Mouse (Mus musculus) midbrain, postnatal 0 days (tissue): ENCODE data around the gene Cdh23. TPM values are rescaled to one million over a fixed set of nuclear protein-coding genes. Genes with fewer than 3 reads are reported as not detected.
A peak's percentile ranks its signal among the peaks of the same experiment; 100 is the strongest.

Source experiments
- ATAC-seq: fragments of 200-750 bp; cut with Nextera tagmentation; 2 replicates; pipeline ENCODE4 v1.8.0; 2017; ENCODE audit warnings: moderate number of reproducible peaks, mild to moderate bottlenecking, moderate TSS enrichment, moderate library complexity; ENCODE audit not compliant: low FRiP score
- DNase-seq: peaks from one replicate; pipeline ENCODE4 v3.0.0-alpha.2; 2015; ENCODE audit warnings: low spot score
- H3K27ac ChIP-seq: fragments of 300-500 bp; sonication (generic); 2 replicates; pipeline ENCODE4 v1.5.1; 2014; ENCODE audit warnings: low read depth, mild to moderate bottlenecking, low read length, mixed read lengths
- H3K27me3 ChIP-seq: fragments of 300-500 bp; sonication (generic); 2 replicates; pipeline ENCODE4 v1.6.1; 2014; ENCODE audit warnings: low read length, control low read depth, mixed read lengths; ENCODE audit not compliant: insufficient read depth
- H3K36me3 ChIP-seq: fragments of 300-500 bp; sonication (generic); 2 replicates; pipeline ENCODE4 v1.6.1; 2014; ENCODE audit warnings: low read length, control low read depth, mixed read lengths; ENCODE audit not compliant: insufficient read depth
- H3K4me1 ChIP-seq: fragments of 300-500 bp; sonication (generic); 2 replicates; pipeline ENCODE4 v1.6.1; 2014; ENCODE audit warnings: mild to moderate bottlenecking, control low read depth, antibody characterized with exemption, low read length, mixed read lengths; ENCODE audit not compliant: insufficient read depth
- H3K4me2 ChIP-seq: fragments of 300-500 bp; sonication (generic); 2 replicates; pipeline ENCODE4 v1.6.1; 2014; ENCODE audit warnings: low read depth, mild to moderate bottlenecking, low read length, mixed read lengths; ENCODE audit not compliant: poor library complexity, severe bottlenecking
- H3K4me3 ChIP-seq: fragments of 300-500 bp; sonication (generic); 2 replicates; pipeline ENCODE4 v1.5.1; 2014; ENCODE audit warnings: low read depth, mild to moderate bottlenecking, low read length, moderate library complexity
- H3K9ac ChIP-seq: fragments of 300-500 bp; sonication (generic); replicated peaks from 2 replicates; pipeline ENCODE4 v1.6.1; 2014; ENCODE audit warnings: mild to moderate bottlenecking, low read length, moderate library complexity, mixed read lengths; ENCODE audit not compliant: poor library complexity, severe bottlenecking
- H3K9me3 ChIP-seq: fragments of 300-500 bp; sonication (generic); 2 replicates; pipeline ENCODE4 v1.6.1; 2016; ENCODE audit warnings: low read length, control low read depth
- CTCF ChIP-seq: IDR thresholded peaks from 2 replicates; pipeline ENCODE4 v1.5.1; 2016; ENCODE audit warnings: antibody characterized with exemption, mild to moderate bottlenecking
- whole genome bisulfite sequencing: fragments of 180-500 bp; shearing (Covaris S2); extraction: QIAGEN DNeasy Blood & Tissue Kit; methylation state at CpG from one replicate; pipeline ENCODE4 v1.1.7; 2014; 5-methylcytosine and 5-hydroxymethylcytosine counted together
- polyA plus RNA-seq: library from polyadenylated mRNA; unstranded; fragments of >200 nt; fragmentation: Nextera tagmentation; extraction: Ambion mirVana; gene quantifications from 2 replicates; pipeline ENCODE4 v1.2.1, GENCODE M21; 2015
- total RNA-seq: library from RNA; depleted of rRNA; stranded (reverse); fragments of >200 nt; gene quantifications from 2 replicates; pipeline ENCODE4 v1.2.3, GENCODE M21; 2014

The Cdh23 gene
- total and polyA plus RNA-seq, 2 experiments from 2014 or later = 4.8 to 20.8 TPM

DNA sequence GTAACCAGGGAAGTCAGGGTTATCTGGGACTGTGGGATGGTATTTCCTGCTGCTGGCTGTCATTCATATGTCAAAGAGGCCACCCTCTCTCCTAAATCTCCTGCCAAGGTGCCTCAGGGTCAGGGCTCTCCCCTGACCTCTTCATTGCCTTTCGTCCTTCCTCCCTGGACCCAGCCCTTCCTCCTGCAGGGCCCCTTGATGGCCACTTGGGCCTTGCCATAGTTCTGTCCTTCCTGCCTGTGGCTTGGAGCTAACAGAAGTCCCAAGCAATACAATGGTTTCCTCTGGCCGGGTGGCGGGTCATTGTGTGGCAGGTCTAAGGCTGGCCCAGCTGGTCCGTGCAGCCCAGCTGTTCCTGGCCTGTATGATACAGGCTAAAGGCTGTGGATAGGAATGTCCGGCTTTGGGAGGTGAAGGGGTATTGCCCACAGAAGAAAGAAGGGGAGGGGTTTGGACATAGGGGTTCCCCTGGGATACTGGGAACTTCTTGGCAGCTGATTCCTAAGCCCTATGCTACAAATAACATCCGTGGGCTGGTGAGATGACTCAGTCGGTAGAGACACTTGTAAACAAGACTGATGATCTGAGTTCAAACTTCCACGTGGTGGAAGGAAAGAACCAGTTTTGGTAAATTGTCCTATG lies 322.2 kb downstream of the Cdh23 start:
- Histone ChIP-seq H3K4me3 (no peak overlapping the region), H3K9ac (no peak overlapping the region), H3K27ac (no peak overlapping the region), H3K4me2 (no peak overlapping the region), H3K4me1 (no peaks in the 10 kb centered on the region), H3K27me3 (no peaks in the 10 kb centered on the region), H3K36me3 (no peaks in the 10 kb centered on the region), H3K9me3 (no peaks in the 10 kb centered on the region)
- WGBS = 63% methylated on average over 8 of the region's 8 CpGs
- no peak for TF ChIP-seq CTCF
- no peak for ATAC-seq
- DNase-seq = no peak

DNA sequence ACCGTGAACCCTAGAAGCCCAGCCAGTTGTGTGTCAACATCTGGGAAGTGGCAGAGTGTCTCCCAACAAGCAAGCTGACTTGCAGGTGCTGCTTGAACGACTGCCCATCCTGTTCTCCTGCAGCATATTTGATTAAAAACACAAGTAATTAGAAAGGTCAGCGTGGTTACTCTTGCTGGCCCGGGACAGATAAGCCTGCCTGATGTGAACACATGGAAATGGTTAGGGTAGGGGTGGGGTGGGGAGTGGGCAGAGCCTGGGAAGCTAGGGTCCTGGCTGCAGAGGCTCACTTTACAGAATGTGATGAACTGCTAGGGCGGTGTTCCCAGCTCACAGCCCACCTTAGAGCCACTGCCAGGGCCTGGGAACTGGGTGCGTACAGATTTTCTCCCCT lies 322.8 kb downstream of the Cdh23 start:
- no peak overlapping the region for H3K4me3 ChIP-seq
- TF ChIP-seq CTCF = no peak
- H3K4me1 ChIP-seq = no peaks in the 10 kb centered on the region
- H3K9ac ChIP-seq = no peak overlapping the region
- no peaks in the 10 kb centered on the region for H3K27me3 ChIP-seq
- WGBS = 78% methylated on average over 6 of the region's 6 CpGs
- no peak overlapping the region for H3K27ac ChIP-seq
- no peaks in the 10 kb centered on the region for H3K36me3 ChIP-seq
- DNase-seq (no peak), ATAC-seq (no peak)
- no peak overlapping the region for H3K4me2 ChIP-seq
- no peaks in the 10 kb centered on the region for H3K9me3 ChIP-seq

DNA sequence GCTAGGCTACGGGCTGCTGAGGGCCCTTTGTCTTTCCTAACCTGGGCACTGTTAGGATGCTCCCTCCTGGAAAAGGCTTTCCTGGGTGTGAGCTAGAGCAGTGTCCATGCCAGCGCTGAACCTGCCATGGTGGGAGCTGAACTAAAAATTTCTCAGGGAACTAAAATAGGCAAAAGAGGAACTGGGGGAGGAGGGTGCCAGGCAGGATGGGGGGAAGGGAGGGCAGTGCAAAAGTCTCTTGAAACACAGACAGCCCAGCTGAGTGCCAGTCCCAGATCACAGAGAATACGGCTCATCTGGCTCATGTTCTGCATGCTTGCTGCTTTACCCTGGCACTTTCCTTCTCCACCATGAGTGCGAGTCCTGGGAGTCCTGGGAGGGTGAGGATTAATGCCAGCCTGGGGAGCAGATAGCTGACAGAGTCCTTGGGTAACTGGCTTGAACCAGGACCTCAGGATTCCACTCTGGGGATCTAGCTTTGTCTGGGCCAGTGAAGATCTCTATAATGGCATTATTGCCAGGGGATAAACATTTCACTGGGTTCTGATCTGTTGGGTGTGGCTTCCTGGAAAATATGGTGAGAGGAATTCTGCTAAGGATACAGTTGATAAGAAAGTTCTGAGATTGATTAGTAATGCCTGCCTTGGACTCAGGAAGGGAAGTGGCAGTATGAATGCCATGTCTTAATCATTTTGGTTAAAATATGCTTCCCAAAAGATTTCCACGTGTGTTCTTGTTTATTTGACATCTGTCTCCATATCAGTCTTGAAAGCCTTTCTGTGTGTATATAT lies 324.5 kb downstream of the Cdh23 start:
- Histone ChIP-seq H3K36me3 (no peaks in the 10 kb centered on the region), H3K9me3 (no peaks in the 10 kb centered on the region), H3K27ac (no peak overlapping the region), H3K27me3 (no peaks in the 10 kb centered on the region), H3K9ac (no peak overlapping the region), H3K4me2 (no peak overlapping the region), H3K4me1 (no peaks in the 10 kb centered on the region), H3K4me3 (no peak overlapping the region)
- TF ChIP-seq CTCF = no peak
- DNase-seq = no peak
- ATAC-seq = no peak
- 79% methylated on average over 5 of the region's 5 CpGs for WGBS

DNA sequence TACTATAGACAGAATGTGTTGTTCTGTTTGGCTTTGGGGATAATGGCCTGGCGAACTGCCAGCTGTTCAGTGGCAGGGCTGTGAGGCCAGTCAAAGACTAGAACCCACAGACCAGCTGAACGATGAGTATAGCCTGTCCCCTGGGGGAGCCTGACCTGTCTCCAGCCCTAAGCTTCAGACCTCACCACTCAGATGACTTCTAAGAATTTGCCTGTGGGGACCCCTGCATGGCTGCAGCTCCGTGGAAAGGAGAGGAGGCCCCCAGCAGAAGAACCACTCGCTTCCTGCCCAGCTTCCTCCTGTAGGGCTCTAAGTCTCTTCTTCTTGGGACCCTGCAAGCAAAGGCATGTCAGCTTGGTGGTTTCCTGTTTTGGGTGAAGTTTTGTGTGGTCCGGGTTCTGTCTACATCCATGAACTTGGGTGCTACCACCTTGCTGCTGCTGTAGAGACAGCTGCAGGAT lies 325.7 kb downstream of the Cdh23 start:
- no peak for TF ChIP-seq CTCF
- ATAC-seq (no peak), DNase-seq (no peak)
- 73% methylated on average over 5 of the region's 5 CpGs for WGBS
- Histone ChIP-seq H3K9me3 (no peaks in the 10 kb centered on the region), H3K4me3 (no peak overlapping the region), H3K9ac (no peak overlapping the region), H3K4me1 (no peaks in the 10 kb centered on the region), H3K36me3 (no peaks in the 10 kb centered on the region), H3K27me3 (no peaks in the 10 kb centered on the region), H3K27ac (no peak overlapping the region), H3K4me2 (no peak overlapping the region)

DNA sequence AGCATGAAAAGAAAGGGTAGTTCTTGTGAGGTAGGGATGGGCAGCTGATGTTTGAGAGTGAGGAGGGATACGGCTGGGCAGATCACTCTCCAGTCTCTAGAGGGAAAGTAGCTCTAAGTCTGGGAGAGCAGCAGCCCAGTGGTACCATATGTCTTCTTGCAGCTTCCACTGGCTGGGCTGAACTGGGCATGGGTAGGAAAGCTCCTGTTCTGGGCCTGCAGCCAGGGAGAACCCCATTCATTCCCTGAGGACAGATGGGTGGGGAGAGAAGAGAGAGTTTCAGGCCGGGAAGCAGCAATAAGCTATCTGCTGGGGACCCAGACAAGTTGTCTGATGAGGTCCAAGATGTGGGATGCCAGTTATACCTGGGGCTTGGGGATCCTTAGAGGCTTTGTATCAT lies 326.2 kb downstream of the Cdh23 start:
- H3K4me3 ChIP-seq = no peak overlapping the region
- no peaks in the 10 kb centered on the region for H3K27me3 ChIP-seq
- TF ChIP-seq CTCF = no peak
- H3K9me3 ChIP-seq = no peaks in the 10 kb centered on the region
- no peaks in the 10 kb centered on the region for H3K36me3 ChIP-seq
- H3K9ac ChIP-seq = no peak overlapping the region
- H3K27ac ChIP-seq = no peak overlapping the region
- H3K4me1 ChIP-seq = no peaks in the 10 kb centered on the region
- peak; percentile 58 for DNase-seq
- 68% methylated on average over 2 of the region's 2 CpGs for WGBS
- ATAC-seq = no peak
- H3K4me2 ChIP-seq = no peak overlapping the region

DNA sequence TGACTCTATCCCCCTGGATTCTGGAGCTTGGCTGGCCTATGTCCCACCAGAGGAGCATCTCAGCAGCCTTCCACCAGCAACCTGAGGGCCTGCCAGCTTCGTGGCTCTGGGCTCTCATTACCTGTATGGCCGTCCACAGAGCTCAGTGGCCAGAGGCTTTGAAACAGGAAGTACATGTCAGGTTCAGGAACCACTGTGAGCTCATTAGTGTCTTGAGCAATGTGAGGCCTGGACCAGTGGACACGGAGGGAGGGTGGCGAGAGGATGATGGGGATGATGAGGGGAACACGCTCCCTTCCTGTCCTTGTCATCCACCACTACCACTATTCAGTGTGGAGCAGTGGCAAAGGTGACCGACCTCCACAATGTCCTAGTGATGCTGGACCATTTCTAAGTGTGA lies 326.9 kb downstream of the Cdh23 start:
- no peak for TF ChIP-seq CTCF
- Histone ChIP-seq H3K9me3 (no peaks in the 10 kb centered on the region), H3K27me3 (no peaks in the 10 kb centered on the region), H3K4me1 (no peaks in the 10 kb centered on the region), H3K27ac (no peak overlapping the region), H3K4me2 (no peak overlapping the region), H3K9ac (no peak overlapping the region), H3K4me3 (no peak overlapping the region), H3K36me3 (no peaks in the 10 kb centered on the region)
- ATAC-seq = no peak
- no peak for DNase-seq
- 93% methylated on average over 6 of the region's 6 CpGs for WGBS
